Mouse (Mus musculus): ENCODE data around the gene Bmp2. TPM values are rescaled to one million over a fixed set of nuclear protein-coding genes. Genes with fewer than 3 reads are reported as not detected.
A peak's percentile ranks its signal among the peaks of the same experiment; 100 is the strongest.

The Bmp2 gene
- total RNA-seq (2021): 1 to 10 TPM; 1.8 to 1.9 TPM

DNA sequence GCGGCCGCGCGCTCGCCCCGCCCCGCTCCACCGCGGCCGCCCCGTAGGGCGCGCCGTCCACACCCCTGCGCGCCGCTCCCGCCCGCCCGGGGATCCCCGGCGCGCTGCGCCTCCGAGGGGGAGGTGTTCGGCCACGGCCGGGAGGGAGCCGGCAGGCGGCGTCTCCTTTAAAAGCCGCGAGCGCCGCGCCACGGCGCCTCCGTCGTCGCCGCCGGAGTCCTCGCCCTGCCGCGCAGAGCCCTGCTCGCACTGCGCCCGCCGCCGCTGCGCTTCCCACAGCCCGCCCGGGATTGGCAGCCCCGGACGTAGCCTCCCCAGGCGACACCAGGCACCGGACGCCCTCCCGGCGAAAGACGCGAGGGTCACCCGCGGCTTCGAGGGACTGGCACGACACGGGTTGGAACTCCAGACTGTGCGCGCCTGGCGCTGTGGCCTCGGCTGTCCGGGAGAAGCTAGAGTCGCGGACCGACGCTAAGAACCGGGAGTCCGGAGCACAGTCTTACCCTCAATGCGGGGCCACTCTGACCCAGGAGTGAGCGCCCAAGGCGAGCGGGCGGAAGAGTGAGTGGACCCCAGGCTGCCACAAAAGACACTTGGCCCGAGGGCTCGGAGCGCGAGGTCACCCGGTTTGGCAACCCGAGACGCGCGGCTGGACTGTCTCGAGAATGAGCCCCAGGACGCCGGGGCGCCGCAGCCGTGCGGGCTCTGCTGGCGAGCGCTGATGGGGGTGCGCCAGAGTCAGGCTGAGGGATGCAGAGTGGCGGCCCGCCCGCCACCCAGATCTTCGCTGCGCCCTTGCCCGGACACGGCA is at the start of gene Bmp2:
Bmp2 (plus strand) TSS at position 129 of the 811 bp plus-strand sequence.
- DNase-seq: peak; percentile 71 to 78
- intact Hi-C loops (cut with DNase I): loop anchor here (5.0 to 10.0 kb wide), 3 partner anchors 387 to 930 kb away; no protein-coding TSS in a partner anchor

- DNase-seq: no peak
- intact Hi-C loops (cut with DNase I): no loop called here
Observed at GRCm38 (mm10) chr2:133505678-133506077, 46.3 kb upstream of the Bmp2 start.

DNA sequence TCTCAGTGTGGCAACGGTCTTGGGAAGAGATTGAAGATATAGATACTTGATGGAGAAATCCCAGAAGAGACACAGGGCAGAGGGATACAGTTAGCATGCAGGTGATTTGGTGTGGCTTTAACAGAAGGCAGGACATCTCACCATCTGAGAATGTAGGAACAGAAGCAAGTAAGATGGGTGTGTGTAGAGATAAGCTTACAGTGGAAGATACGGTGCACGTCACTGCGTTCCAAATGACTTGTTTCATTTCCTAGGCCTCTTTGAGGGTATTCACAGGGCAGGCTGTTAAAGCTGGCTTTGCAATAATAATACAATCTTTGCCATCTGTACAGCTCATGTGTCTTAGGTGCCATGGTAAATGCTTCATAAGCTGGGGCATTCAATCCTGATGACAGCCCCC is 44.9 kb upstream of the Bmp2 start:
- intact Hi-C loops (cut with DNase I): no loop called here
- no peak for DNase-seq

DNA sequence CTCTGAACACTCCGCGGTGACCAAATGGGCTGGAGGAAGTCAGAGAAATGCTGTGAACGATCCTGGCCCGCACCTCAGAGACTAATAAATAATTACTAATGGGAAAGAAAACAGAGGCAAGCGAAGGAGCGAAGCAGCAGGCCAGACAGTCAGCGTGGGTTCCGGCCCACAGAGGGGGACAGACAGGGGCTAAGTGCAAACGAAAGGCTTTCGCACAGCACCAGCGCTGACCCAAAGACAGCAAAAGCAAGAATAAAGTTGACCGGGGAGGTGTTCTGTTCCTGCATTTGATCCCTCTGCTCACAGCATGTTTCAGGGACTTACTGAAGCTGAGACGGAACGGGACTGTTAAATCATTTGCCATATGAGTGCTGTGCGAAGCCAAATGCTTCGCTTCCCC is 42.8 kb upstream of the Bmp2 start:
- DNase-seq: no peak
- intact Hi-C loops (cut with DNase I): no loop called here

DNA sequence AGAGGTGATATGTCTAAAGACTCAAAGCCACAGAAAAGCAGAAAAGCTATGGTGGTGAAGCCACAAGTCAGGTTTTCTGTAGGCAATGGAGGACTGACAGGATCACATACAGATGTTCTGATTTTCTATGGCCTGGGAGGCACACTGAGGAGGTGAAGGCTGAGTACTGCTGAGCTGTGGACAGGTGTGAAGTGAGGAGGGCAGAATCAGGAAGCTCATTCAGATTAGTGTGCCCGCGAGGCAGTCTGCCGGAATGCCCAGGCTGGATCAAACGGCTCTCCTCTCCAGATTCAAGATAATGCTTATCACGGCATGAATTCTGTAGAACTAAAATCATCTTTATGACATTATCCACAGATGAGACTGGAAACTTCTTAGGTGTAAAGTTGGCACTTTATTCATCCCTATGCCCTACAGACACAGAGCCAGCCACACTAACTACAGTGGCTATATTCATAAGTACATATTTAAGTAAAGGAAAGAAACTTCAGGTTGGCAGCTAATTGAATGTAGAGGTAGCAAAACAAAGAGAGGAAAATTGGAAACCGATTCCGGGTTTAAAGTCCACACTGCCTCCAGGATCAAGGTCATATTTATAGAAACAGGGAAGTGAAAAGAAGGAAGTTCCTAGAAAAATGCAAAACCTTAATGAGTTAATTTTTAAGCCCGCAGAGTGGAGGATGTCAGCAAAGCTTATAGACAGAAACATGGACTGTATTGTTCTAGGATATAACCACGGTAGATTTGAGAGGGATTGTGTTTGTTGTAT is 40.8 kb upstream of the Bmp2 start:
- intact Hi-C loops (cut with DNase I): no loop called here

GRCm38 (mm10) chr2:133516331-133517046 is 35.5 kb upstream of the Bmp2 start:
- DNase-seq: no peak
- intact Hi-C loops (cut with DNase I): no loop called here

More for the DNA sequence above, 40.8 kb upstream of the Bmp2 start:
- DNase-seq: no peak

- intact Hi-C loops (cut with DNase I): no loop called here
- no peak for DNase-seq
Observed at GRCm38 (mm10) chr2:133517867-133518266, 34.1 kb upstream of the Bmp2 start.

GRCm38 (mm10) chr2:133521193-133521592 is 30.8 kb upstream of the Bmp2 start:
- DNase-seq: no peak
- intact Hi-C loops (cut with DNase I): no loop called here

- intact Hi-C loops (cut with DNase I): no loop called here
- DNase-seq: peak; percentile 23 to 29
Observed at GRCm38 (mm10) chr2:133522121-133522520, 29.8 kb upstream of the Bmp2 start.

DNA sequence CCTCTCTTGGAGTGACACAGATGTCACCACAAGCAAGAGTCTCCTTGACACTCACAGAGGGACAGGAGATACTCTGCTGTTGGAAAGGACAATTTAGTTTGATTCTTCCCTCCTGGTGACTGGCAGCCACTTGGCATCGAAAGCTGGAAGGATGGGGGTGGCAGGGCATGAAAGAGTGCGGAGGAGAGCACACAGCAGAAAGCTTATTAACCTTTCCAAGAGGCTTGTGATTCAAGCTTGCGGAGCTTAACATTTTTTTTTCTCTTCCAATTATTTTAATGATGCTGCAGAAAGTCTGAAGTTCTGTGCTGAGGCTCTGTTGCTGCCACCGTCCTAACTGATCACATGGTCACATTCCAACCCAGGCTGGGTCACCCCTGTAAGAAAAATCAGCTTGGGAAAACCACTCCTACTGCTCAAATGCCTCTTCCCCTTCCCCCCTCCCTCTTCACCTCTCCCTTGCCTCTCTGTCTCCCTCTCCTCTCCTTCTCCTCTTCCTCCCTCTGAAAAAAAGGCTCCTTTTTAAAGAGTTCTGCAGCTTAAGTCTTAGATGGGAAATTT is 26.3 kb upstream of the Bmp2 start:
- intact Hi-C loops (cut with DNase I): no loop called here
- DNase-seq: no peak

- intact Hi-C loops (cut with DNase I): no loop called here
- DNase-seq: no peak
Observed at GRCm38 (mm10) chr2:133529396-133529795, 22.6 kb upstream of the Bmp2 start.

DNA sequence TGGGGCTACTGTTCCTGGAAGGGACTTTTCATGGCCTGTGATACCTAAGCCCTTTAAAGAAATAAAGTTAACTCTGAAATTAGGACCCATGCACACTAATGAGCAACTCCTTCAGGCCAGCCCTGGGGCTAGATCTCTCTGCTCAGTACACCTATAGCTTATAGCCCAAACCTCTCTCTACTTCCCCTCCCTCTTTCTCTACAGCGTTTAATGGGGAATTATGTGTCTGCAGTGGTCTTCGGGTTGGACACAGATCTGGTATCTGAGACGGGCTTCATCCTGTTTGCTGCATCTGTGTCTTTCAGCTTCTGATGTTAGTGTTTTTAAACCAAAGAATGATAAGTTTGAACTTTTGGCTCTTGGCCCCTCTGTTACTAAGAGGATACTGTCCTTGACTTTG is 18.9 kb upstream of the Bmp2 start:
- intact Hi-C loops (cut with DNase I): no loop called here
- no peak for DNase-seq

- intact Hi-C loops (cut with DNase I): no loop called here
- DNase-seq: no peak
Observed at GRCm38 (mm10) chr2:133535481-133535880, 16.5 kb upstream of the Bmp2 start.

- no peak for DNase-seq
- intact Hi-C loops (cut with DNase I): no loop called here
Observed at GRCm38 (mm10) chr2:133536812-133537211, 15.1 kb upstream of the Bmp2 start.

DNA sequence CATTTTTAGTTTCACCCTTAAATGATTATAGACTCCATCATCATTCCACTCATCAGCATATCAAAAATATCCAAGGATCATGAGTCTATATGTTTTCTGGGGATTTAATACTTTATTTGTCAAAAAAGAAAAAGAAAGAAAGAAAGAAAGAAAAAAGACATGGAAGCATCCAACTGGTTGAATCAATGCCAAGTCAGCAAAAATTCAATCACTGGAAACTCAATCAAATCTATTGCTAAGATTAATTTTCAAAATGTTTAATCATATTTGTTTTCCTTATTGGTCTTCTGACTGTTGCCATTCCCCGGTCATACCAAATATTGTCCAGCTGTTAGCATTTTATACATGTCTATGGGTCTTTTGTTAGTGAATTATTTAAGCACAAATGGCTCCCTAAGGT is 11.3 kb upstream of the Bmp2 start:
- intact Hi-C loops (cut with DNase I): loop anchor here (10.0 kb wide), 1 partner anchor 426 kb away; no protein-coding TSS in a partner anchor
- DNase-seq: no peak

GRCm38 (mm10) chr2:133550238-133550682 is 1.7 kb upstream of the Bmp2 start:
- DNase-seq: peak; percentile 61 to 73
- intact Hi-C loops (cut with DNase I): loop anchor here (1.0 to 10.0 kb wide), 5 partner anchors 175 to 932 kb away; no protein-coding TSS in a partner anchor

DNA sequence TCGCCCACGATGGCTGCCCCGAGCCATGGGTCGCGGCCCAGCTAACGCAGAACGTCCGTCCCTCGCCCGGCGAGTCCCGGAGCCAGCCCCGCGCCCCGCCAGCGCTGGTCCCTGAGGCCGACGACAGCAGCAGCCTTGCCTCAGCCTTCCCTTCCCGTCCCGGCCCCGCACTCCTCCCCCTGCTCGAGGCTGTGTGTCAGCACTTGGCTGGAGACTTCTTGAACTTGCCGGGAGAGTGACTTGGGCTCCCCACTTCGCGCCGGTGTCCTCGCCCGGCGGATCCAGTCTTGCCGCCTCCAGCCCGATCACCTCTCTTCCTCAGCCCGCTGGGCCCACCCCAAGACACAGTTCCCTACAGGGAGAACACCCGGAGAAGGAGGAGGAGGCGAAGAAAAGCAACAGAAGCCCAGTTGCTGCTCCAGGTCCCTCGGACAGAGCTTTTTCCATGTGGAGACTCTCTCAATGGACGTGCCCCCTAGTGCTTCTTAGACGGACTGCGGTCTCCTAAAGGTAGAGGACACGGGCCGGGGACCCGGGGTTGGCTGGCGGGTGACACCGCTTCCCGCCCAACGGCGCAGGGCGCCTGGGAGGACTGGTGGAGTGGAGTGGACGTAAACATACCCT is 995 bp downstream of the Bmp2 start:
- intact Hi-C loops (cut with DNase I): loop anchor here (5.0 to 10.0 kb wide), 3 partner anchors 388 to 929 kb away; no protein-coding TSS in a partner anchor
- peak; percentile 50 to 60 for DNase-seq

- no peak for DNase-seq
- intact Hi-C loops (cut with DNase I): loop anchor here (5.0 to 10.0 kb wide), 3 partner anchors 389 to 928 kb away; no protein-coding TSS in a partner anchor
Observed at GRCm38 (mm10) chr2:133553911-133554285, 1.9 kb downstream of the Bmp2 start.

DNA sequence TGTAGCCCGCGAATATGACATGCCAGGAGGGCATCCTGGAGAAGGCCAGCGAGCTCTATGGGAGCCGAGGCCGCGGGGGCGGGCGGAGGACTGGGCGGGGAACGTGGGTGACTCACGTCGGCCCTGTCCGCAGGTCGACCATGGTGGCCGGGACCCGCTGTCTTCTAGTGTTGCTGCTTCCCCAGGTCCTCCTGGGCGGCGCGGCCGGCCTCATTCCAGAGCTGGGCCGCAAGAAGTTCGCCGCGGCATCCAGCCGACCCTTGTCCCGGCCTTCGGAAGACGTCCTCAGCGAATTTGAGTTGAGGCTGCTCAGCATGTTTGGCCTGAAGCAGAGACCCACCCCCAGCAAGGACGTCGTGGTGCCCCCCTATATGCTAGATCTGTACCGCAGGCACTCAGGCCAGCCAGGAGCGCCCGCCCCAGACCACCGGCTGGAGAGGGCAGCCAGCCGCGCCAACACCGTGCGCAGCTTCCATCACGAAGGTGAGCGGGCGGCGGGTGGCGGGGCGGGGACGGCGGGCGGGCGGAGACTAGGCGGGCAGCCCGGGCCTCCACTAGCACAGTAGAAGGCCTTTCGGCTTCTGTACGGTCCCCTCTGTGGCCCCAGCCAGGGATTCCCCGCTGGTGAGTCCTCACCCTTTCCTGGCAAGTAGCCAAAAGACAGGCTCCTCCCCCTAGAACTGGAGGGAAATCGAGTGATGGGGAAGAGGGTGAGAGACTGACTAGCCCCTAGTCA is 2.5 kb downstream of the Bmp2 start:
- DNase-seq: peak; percentile 25 to 31
- intact Hi-C loops (cut with DNase I): loop anchor here (5.0 to 10.0 kb wide), 3 partner anchors 390 to 928 kb away; no protein-coding TSS in a partner anchor

Data from heart, postnatal 36 days (tissue).